In genomic region chr8:117278234-117278633, GRCm38 (mm10) we compare ENCODE assay signal across 12 mouse cellular contexts. TPM values are rescaled to one million over a fixed set of nuclear protein-coding genes. Genes with fewer than 3 reads are reported as not detected.
A peak's percentile ranks its signal among the peaks of the same experiment; 100 is the strongest.
DNase-seq lines count a peak whose midpoint lies in the region; ATAC-seq and TF ChIP-seq lines count a peak whose summit lies in the region.
"Had no signal": no experiment of that assay in that cellular context is flagged by ENCODE, and none has a peak within 500 bp of the region (broad histone marks: within the 10 kb centered on the region; RNA-seq: fewer than 3 reads in every experiment).

No protein-coding gene starts in this region.

- H3K4me3 ChIP-seq in gastrocnemius, adult 2 months: no peak overlapping the region
- H3K4me3 ChIP-seq in forebrain, embryonic 11.5 days (ENCODE audit: low read depth, low read length): no peak overlapping the region
- no peak overlapping the region for H3K4me3 ChIP-seq in limb, embryonic 11.5 days (ENCODE audit: low read depth, low read length)
- no peak overlapping the region for H3K4me3 ChIP-seq in midbrain, postnatal 0 days (ENCODE audit: low read depth, low read length)
- H3K4me3 ChIP-seq: limb, embryonic 12.5 days had no signal

- peaks cover 14% of the 10 kb centered on the region for H3K4me1 ChIP-seq in forebrain, embryonic 11.5 days (replicated peaks; ENCODE audit: control insufficient read depth, insufficient read depth, low read length)
- 0 out of 2 replicates have a peak, but pooled peaks cover 5% of the 10 kb centered on the region for H3K4me1 ChIP-seq in limb, embryonic 11.5 days (ENCODE audit: control insufficient read depth, insufficient read depth, low read length)
- H3K4me1 ChIP-seq in midbrain, postnatal 0 days (ENCODE audit: insufficient read depth, low read length): peaks cover 16% of the 10 kb centered on the region

- H3K9ac ChIP-seq in forebrain, embryonic 11.5 days (ENCODE audit: low read length): peak overlapping the region; percentile 29; the same call in 1 of the 2 replicates
- no peak overlapping the region for H3K9ac ChIP-seq in limb, embryonic 11.5 days (ENCODE audit: low read length)
- H3K9ac ChIP-seq in midbrain, postnatal 0 days (replicated peaks; ENCODE audit: low read length, poor library complexity, severe bottlenecking): no peak overlapping the region
- H3K9ac ChIP-seq: limb, embryonic 12.5 days had no signal

- TF ChIP-seq CTCF in gastrocnemius, adult 2 months (IDR thresholded peaks at IDR 0.05): no peak
- no peak for TF ChIP-seq CTCF in midbrain, postnatal 0 days (IDR thresholded peaks at IDR 0.05)

- DNase-seq in gastrocnemius, adult 2 months: no peak
- DNase-seq in gastrocnemius, postnatal 36 days: no peak
- no peak for DNase-seq in forebrain, embryonic 11.5 days (ENCODE audit: low spot score)
- DNase-seq in limb, embryonic 11.5 days (ENCODE audit: low spot score): no peak
- no peak for DNase-seq in midbrain, postnatal 0 days (ENCODE audit: low spot score)
- no peak for DNase-seq in yolk sac, embryonic 10.5 days (ENCODE audit: low spot score)
- no peak for DNase-seq in heart, postnatal 25 days (ENCODE audit: low spot score)
- no peak for DNase-seq in layer of hippocampus, adult 8-10 months (ENCODE audit: low spot score in 2 of 2)
- DNase-seq: kidney, adult 11 months; thymus, postnatal 14 days had no signal

- ATAC-seq in forebrain, embryonic 11.5 days (replicated peaks; ENCODE audit: low FRiP score): no peak
- no peak for ATAC-seq in limb, embryonic 11.5 days (ENCODE audit: insufficient number of reproducible peaks, low FRiP score, low TSS enrichment, low read depth)
- no peak for ATAC-seq in midbrain, postnatal 0 days (ENCODE audit: low FRiP score)
- ATAC-seq: activated CD4-positive, CD25-positive, alpha-beta regulatory T cell, adult 4 months had no signal

- H3K27me3 ChIP-seq in forebrain, embryonic 11.5 days (ENCODE audit: control insufficient read depth, insufficient read depth, low read length): no peaks in the 10 kb centered on the region
- no peaks in the 10 kb centered on the region for H3K27me3 ChIP-seq in limb, embryonic 11.5 days (ENCODE audit: control insufficient read depth, insufficient read depth, low read length)
- no peaks in the 10 kb centered on the region for H3K27me3 ChIP-seq in midbrain, postnatal 0 days (ENCODE audit: insufficient read depth, low read length)
- H3K27me3 ChIP-seq: limb, embryonic 12.5 days had no signal

- H3K4me2 ChIP-seq in forebrain, embryonic 11.5 days (ENCODE audit: low read depth, low read length, severe bottlenecking): 0 out of 2 replicates have a peak overlapping the region, but pooled peaks have one; percentile 15
- H3K4me2 ChIP-seq in limb, embryonic 11.5 days (ENCODE audit: low read depth, severe bottlenecking): no peak overlapping the region
- H3K4me2 ChIP-seq in midbrain, postnatal 0 days (ENCODE audit: low read depth, low read length, poor library complexity, severe bottlenecking): peak overlapping the region; percentile 33
- H3K4me2 ChIP-seq: limb, embryonic 12.5 days had no signal

- H3K9me3 ChIP-seq in forebrain, embryonic 11.5 days (ENCODE audit: control insufficient read depth, low read length): no peaks in the 10 kb centered on the region
- H3K9me3 ChIP-seq in limb, embryonic 11.5 days (ENCODE audit: control insufficient read depth, low read length): no peaks in the 10 kb centered on the region
- no peaks in the 10 kb centered on the region for H3K9me3 ChIP-seq in midbrain, postnatal 0 days (ENCODE audit: low read length)

- peak overlapping the region; percentile 38; the same call in 1 of the 2 replicates for H3K27ac ChIP-seq in gastrocnemius, adult 2 months
- peak overlapping the region; percentile 81 for H3K27ac ChIP-seq in forebrain, embryonic 11.5 days (ENCODE audit: low read depth, low read length)
- H3K27ac ChIP-seq in limb, embryonic 11.5 days (replicated peaks; ENCODE audit: low read depth, low read length): 0 out of 2 replicates have a peak overlapping the region, but pooled peaks have one; percentile 42
- peak overlapping the region; percentile 71 for H3K27ac ChIP-seq in midbrain, postnatal 0 days (ENCODE audit: low read depth, low read length)

- 86% methylated on average over 10 of the region's 10 CpGs for WGBS in forebrain, embryonic 11.5 days
- WGBS in limb, embryonic 11.5 days: 95% methylated on average over 10 of the region's 10 CpGs
- 64% methylated on average over 10 of the region's 10 CpGs for WGBS in midbrain, postnatal 0 days

- intact Hi-C loops in gastrocnemius, adult 2 months (cut with DNase I): no loop called here
- intact Hi-C loops in gastrocnemius, postnatal 36 days (cut with DNase I): no loop called here
- intact Hi-C loops in heart, postnatal 25 days (cut with DNase I): no loop called here

- no peaks in the 10 kb centered on the region for H3K36me3 ChIP-seq in forebrain, embryonic 11.5 days (ENCODE audit: control insufficient read depth, insufficient read depth, low read length)
- H3K36me3 ChIP-seq in limb, embryonic 11.5 days (ENCODE audit: control insufficient read depth, insufficient read depth, low read length): no peaks in the 10 kb centered on the region
- H3K36me3 ChIP-seq in midbrain, postnatal 0 days (ENCODE audit: insufficient read depth, low read length): 0 out of 2 replicates have a peak, but pooled peaks cover 2% of the 10 kb centered on the region

RNA-seq across cellular contexts. Expression of gene Cmip, which starts 21.4 kb away (rescaled TPM):
- total RNA-seq in gastrocnemius, adult 2 months (2021): 10 to 100 TPM in 1 of 2 experiments, 1 to 10 TPM in 1; 8.3 to 11.4 TPM
- 1 to 10 TPM; 7.4 to 9.6 TPM for total RNA-seq in gastrocnemius, postnatal 36 days (2021)
- 30.5 and 32.1 TPM in 2 replicates for polyA plus RNA-seq in forebrain, embryonic 11.5 days (2014; fragmentation: Nextera tagmentation; extraction: Ambion mirVana)
- polyA plus RNA-seq in limb, embryonic 11.5 days (2014; fragmentation: Nextera tagmentation; extraction: Ambion mirVana): 14.3 and 20.1 TPM in 2 replicates
- 266 and 287 TPM in 2 replicates for total RNA-seq in midbrain, postnatal 0 days (2014; rRNA removed)
- 197 and 212 TPM in 2 replicates for polyA plus RNA-seq in midbrain, postnatal 0 days (2015; fragmentation: Nextera tagmentation; extraction: Ambion mirVana)
- 10 to 100 TPM; 21.3 to 24.0 TPM for total RNA-seq in heart, postnatal 25 days (2021)
- total RNA-seq in layer of hippocampus, adult 8-10 months (2022): 100 to 1,000 TPM; 252 to 278 (median 268) TPM

Comparison
In these comparisons a context has a peak if more than half of its experiments do, and no peak if none do; other contexts are left out.
1. RNA of gene Cmip, which starts 21.4 kb away (total RNA-seq): 252 to 278 TPM in layer of hippocampus, adult 8-10 months and 266 to 287 TPM in midbrain, postnatal 0 days; 21.3 to 24.0 TPM in heart, postnatal 25 days, 8.3 to 11.4 TPM in gastrocnemius, adult 2 months and 7.4 to 9.6 TPM in gastrocnemius, postnatal 36 days; every median in the first group is over 10 times any median in the second.
2. Peak in every context shown above with its lines, with median percentiles within 50 percentile points of each other: H3K27ac ChIP-seq.